Mouse (Mus musculus): Measurements from ENCODE around the gene Ephb2. TPM values are rescaled to one million over a fixed set of nuclear protein-coding genes. Genes with fewer than 3 reads are reported as not detected.

Gene Ephb2
- total and polyA plus RNA-seq, 3 experiments: 0.08 TPM; not detected in 2

DNA sequence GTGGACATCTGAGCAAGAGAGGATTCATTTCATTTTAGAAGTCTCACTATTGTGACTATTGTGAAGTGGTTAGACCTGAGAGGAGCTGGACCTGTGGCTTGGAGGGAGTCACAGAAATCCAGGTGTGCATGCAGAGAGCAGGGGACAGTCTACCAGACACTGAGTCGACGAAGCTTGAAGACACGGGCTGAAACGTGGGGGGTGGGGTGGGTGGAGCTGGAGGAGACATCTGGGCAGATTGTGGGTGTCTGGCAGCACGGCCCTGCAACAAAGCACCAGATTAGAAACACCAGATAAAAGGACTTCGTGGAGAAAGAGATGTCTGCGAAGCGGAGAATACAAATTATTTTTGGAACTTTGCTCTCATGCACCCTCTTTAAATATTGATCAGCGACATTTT lies 27.7 kb upstream of the Ephb2 start:
- dilution Hi-C loops (cut with MboI; ENCODE audit: extremely low pct_ligation_motif_present, extremely low pct_unique_long_range_greater_than_20kb, low sequenced_read_pairs): no loop called here
- Histone ChIP-seq H3K4me3 (replicated peaks in 1 of 3; ENCODE audit: low read depth in 2 of 3, low read length in 2 of 3, poor library complexity in 1 of 3) (no peak overlapping the region), H3K4me2 (ENCODE audit: insufficient read depth, low read depth, poor library complexity, severe bottlenecking) (no peak overlapping the region), H3K36me3 (replicated peaks in 1 of 2; ENCODE audit: control insufficient read depth in 1 of 2, insufficient read depth in 1 of 2, low read length in 1 of 2) (no peaks in the 10 kb centered on the region), H3K4me1 (ENCODE audit: control insufficient read depth in 1 of 2, insufficient read depth in 2 of 2) (no peaks in the 10 kb centered on the region), H3K27me3 (replicated peaks) (peaks cover 91% of the 10 kb centered on the region), H3K27ac (ENCODE audit: insufficient read depth, low read depth) (no peak overlapping the region), H3K9me3 (replicated peaks; ENCODE audit: low read length) (peaks cover 4% of the 10 kb centered on the region), H3K79me2 (replicated peaks; ENCODE audit: control insufficient read depth, extremely low read depth, insufficient read depth, poor library complexity, severe bottlenecking) (no peaks in the 10 kb centered on the region), H3K9ac (ENCODE audit: insufficient read depth, low read depth) (no peak overlapping the region)
- TF ChIP-seq CHD2 (IDR thresholded peaks at IDR 0.05; ENCODE audit: low read length) (no peak), POLR2AphosphoS2 (IDR thresholded peaks at IDR 0.05; ENCODE audit: low read depth, low read length) (no peak), MAFK (IDR thresholded peaks at IDR 0.05; ENCODE audit: insufficient replicate concordance, low read length) (no peak), ELF1 (IDR thresholded peaks at IDR 0.05; ENCODE audit: low read depth, low read length) (no peak), ETS1 (conservative IDR thresholded peaks at IDR 0.05; ENCODE audit: low read depth, low read length) (no peak), JUND (conservative IDR thresholded peaks at IDR 0.05; ENCODE audit: low read depth, low read length) (no peak), IRF4 (IDR thresholded peaks at IDR 0.05; ENCODE audit: low read depth, low read length) (no peak), MAZ (IDR thresholded peaks at IDR 0.05; ENCODE audit: low read depth, low read length) (no peak), GABPA (IDR thresholded peaks at IDR 0.05; ENCODE audit: insufficient replicate concordance, low read depth, low read length) (no peak), USF1 (IDR thresholded peaks at IDR 0.05; ENCODE audit: low read depth, low read length) (no peak), CHD1 (IDR thresholded peaks at IDR 0.05; ENCODE audit: low read depth, low read length) (no peak)
- DNase-seq (ENCODE audit: extremely low read depth): no peak
- in situ Hi-C loops (cut with MboI; ENCODE audit: low pct_ligation_motif_present, low pct_unique_long_range_greater_than_20kb, low sequenced_read_pairs): no loop called here

DNA sequence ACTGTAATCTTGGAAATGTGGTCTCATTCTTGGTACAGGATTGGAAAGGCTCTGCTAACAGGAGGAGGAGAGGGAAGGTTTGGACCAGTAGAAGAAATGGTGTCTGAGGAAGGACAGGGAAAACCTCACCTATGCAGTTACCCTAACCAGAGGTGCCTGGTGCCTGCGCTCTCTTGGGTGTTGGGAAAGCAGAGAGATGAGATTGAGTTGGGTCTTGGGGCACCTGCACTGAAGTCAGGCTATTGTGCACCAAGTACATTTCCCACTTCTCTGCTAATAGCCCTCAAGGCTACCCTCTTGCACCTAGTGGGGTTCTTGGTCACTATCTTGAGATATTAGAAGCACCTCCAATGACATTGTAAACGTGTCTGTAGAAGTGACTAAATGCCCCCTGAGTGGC lies 26.6 kb upstream of the Ephb2 start:
- Histone ChIP-seq H3K9ac (ENCODE audit: insufficient read depth, low read depth) (no peak overlapping the region), H3K4me3 (replicated peaks in 1 of 3; ENCODE audit: low read depth in 2 of 3, low read length in 2 of 3, poor library complexity in 1 of 3) (no peak overlapping the region)
- dilution Hi-C loops (cut with MboI; ENCODE audit: extremely low pct_ligation_motif_present, extremely low pct_unique_long_range_greater_than_20kb, low sequenced_read_pairs): no loop called here

DNA sequence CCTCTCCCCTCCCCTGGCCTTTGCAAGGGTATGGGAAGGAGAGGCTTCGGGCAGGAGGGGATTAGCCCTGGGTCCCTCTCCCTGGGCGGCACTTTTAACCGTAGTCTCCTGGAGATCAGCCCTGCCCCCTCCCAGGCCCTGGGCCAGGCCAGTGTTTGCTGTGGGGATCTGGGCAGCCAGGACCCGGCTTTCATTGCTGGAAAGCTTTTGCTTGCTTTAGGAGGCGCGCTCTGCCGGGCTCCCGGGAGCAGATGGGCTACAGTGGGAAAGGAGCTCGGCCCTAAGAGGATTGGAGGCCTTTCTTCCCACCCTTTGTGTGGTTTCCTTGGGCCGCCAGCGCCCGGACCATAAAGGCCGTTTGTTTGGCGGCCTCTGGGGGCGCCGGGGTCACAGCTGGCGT lies 26.0 kb upstream of the Ephb2 start:
- Histone ChIP-seq H3K27ac (ENCODE audit: insufficient read depth, low read depth) (no peak overlapping the region), H3K79me2 (replicated peaks; ENCODE audit: control insufficient read depth, extremely low read depth, insufficient read depth, poor library complexity, severe bottlenecking) (no peaks in the 10 kb centered on the region), H3K36me3 (replicated peaks in 1 of 2; ENCODE audit: control insufficient read depth in 1 of 2, insufficient read depth in 1 of 2, low read length in 1 of 2) (no peaks in the 10 kb centered on the region), H3K9me3 (replicated peaks; ENCODE audit: low read length) (peaks cover 4% of the 10 kb centered on the region), H3K27me3 (replicated peaks) (peaks cover 94% of the 10 kb centered on the region), H3K4me3 (replicated peaks in 1 of 3; ENCODE audit: low read depth in 2 of 3, low read length in 2 of 3, poor library complexity in 1 of 3) (no peak overlapping the region), H3K4me2 (ENCODE audit: insufficient read depth, low read depth, poor library complexity, severe bottlenecking) (no peak overlapping the region), H3K4me1 (ENCODE audit: control insufficient read depth in 1 of 2, insufficient read depth in 2 of 2) (no peaks in the 10 kb centered on the region), H3K9ac (ENCODE audit: insufficient read depth, low read depth) (no peak overlapping the region)
- in situ Hi-C loops (cut with MboI; ENCODE audit: low pct_ligation_motif_present, low pct_unique_long_range_greater_than_20kb, low sequenced_read_pairs): no loop called here
- TF ChIP-seq BHLHE40 (IDR thresholded peaks at IDR 0.05; ENCODE audit: low read depth, low read length) (no peak), CHD2 (IDR thresholded peaks at IDR 0.05; ENCODE audit: low read length) (no peak), USF1 (IDR thresholded peaks at IDR 0.05; ENCODE audit: low read depth, low read length) (no peak), NELFE (IDR thresholded peaks at IDR 0.05; ENCODE audit: low read depth, low read length) (no peak), NRF1 (IDR thresholded peaks at IDR 0.05; ENCODE audit: low read depth, low read length) (no peak), HCFC1 (IDR thresholded peaks at IDR 0.05; ENCODE audit: low read depth, low read length) (no peak), SIN3A (IDR thresholded peaks at IDR 0.05; ENCODE audit: low read length) (no peak), RAD21 (IDR thresholded peaks at IDR 0.05; ENCODE audit: low read depth, low read length) (no peak), USF2 (conservative IDR thresholded peaks at IDR 0.05; ENCODE audit: low read depth, low read length) (no peak), ELF1 (IDR thresholded peaks at IDR 0.05; ENCODE audit: low read depth, low read length) (no peak), MYC (IDR thresholded peaks at IDR 0.05; ENCODE audit: low read depth, low read length) (no peak), ZKSCAN1 (IDR thresholded peaks at IDR 0.05; ENCODE audit: borderline replicate concordance, low read depth, low read length) (no peak)
- dilution Hi-C loops (cut with MboI; ENCODE audit: extremely low pct_ligation_motif_present, extremely low pct_unique_long_range_greater_than_20kb, low sequenced_read_pairs): no loop called here
- DNase-seq (ENCODE audit: extremely low read depth): no peak

More for the DNA sequence above, 26.6 kb upstream of the Ephb2 start:
- peaks cover 4% of the 10 kb centered on the region for H3K9me3 ChIP-seq (replicated peaks; ENCODE audit: low read length)
- no peak overlapping the region for H3K27ac ChIP-seq (ENCODE audit: insufficient read depth, low read depth)
- in situ Hi-C loops (cut with MboI; ENCODE audit: low pct_ligation_motif_present, low pct_unique_long_range_greater_than_20kb, low sequenced_read_pairs): no loop called here
- no peak for TF ChIP-seq CHD1 (IDR thresholded peaks at IDR 0.05; ENCODE audit: low read depth, low read length)
- no peak for TF ChIP-seq BHLHE40 (IDR thresholded peaks at IDR 0.05; ENCODE audit: low read depth, low read length)
- no peak for DNase-seq (ENCODE audit: extremely low read depth)
- no peaks in the 10 kb centered on the region for H3K36me3 ChIP-seq (replicated peaks in 1 of 2; ENCODE audit: control insufficient read depth in 1 of 2, insufficient read depth in 1 of 2, low read length in 1 of 2)
- H3K4me2 ChIP-seq (ENCODE audit: insufficient read depth, low read depth, poor library complexity, severe bottlenecking): no peak overlapping the region
- no peaks in the 10 kb centered on the region for H3K4me1 ChIP-seq (ENCODE audit: control insufficient read depth in 1 of 2, insufficient read depth in 2 of 2)
- no peaks in the 10 kb centered on the region for H3K79me2 ChIP-seq (replicated peaks; ENCODE audit: control insufficient read depth, extremely low read depth, insufficient read depth, poor library complexity, severe bottlenecking)
- peaks cover 94% of the 10 kb centered on the region for H3K27me3 ChIP-seq (replicated peaks)
